Mouse (Mus musculus) hematopoietic multipotent progenitor cell, adult 10-12 weeks (in vitro differentiated cells): ENCODE data around the gene Tmem41a. TPM values are rescaled to one million over a fixed set of nuclear protein-coding genes. Genes with fewer than 3 reads are reported as not detected.

ENCODE experiments used
- polyA plus RNA-seq: library from polyadenylated mRNA; stranded (reverse); fragments of >175 nt; gene quantifications from 2 replicates; pipeline ENCODE4 v1.2.3, GENCODE M21; 2012; ENCODE audit warnings: low replicate concordance

The Tmem41a gene
- polyA plus RNA-seq = 2.3 and 2.5 TPM in 2 replicates

DNA sequence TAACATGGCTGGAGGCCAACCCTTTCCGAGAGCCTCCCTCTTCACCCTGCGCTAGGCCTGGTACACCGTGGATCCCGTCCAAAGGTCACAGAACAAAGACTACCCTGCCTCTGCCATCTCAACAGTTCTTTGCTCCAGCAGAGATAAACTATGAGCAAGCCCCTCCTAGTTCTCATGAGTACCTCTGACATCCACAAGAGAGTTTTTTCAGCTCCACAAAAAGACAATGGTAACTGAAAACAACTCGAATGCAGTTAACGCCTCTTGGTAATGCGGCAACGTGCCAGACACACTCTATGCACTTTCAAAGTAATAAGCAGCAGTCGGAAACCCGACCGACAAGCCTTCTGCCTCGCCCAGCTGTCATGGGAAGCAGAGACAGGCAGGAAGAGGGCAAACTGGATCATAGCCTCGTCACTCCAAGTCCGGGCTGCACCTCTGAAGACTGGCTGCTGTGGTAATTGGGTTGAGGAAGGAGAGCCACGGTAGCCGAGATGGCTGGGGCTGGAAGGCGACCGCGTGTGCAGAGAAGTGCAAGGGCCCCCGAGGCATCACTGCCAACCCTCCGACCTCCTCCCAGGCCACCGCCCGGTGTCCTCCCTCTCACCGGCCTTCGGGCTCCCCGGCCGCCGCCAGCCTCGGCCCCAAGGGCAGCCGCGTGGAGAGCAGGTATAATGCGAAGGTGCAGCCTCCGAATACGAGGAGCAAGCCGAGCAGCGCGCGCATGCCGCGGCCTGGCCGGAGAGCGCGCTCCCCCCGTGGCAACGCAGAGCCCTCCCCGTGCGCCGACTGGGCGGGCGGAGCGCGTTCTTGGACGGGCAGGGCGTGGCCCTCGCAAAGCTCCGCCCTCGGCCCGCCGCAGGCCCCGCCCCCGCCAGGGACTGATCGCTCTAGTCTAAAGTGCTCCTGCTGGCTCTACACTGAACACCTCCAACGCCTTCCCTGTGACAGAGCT, at the start of gene Tmem41a:
Tmem41a (minus strand) TSS at position 792 of the 955 bp plus-strand sequence.

DNA sequence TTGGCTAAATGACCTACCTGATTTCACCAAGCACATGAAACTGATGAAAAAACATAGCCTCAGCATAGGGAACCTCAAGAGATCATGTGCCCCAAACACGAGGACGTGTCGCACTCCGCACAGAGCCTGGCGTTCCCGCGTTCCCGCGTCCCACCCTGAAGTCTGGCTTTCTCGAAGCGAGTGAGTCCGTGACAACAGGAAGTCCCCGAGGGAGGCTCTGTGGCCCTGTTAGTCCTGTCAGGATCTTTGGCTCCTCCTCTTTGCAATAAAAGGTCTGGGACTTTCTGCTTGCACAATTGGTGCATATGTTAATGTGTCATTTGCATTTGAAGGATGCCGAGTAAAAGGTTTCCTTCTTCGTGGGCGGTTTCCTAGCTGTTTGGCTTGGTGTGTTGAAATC, 48.0 kb upstream of the Tmem41a start, which contains the start of gene Liph:
Liph (minus strand) TSS at position 360 of the 400 bp plus-strand sequence.

Other genes starting within 250 kb of the Tmem41a start
- gene Ehhadh, start 159.7 kb downstream of the Tmem41a start, polyA plus RNA-seq = 0.67 and 1.5 TPM in 2 replicates
- gene Map3k13, start 153.2 kb downstream of the Tmem41a start, polyA plus RNA-seq = 0.04 and 0.09 TPM in 2 replicates
- gene Liph, start 48.1 kb upstream of the Tmem41a start, polyA plus RNA-seq = 0.16 TPM in 1 of 2 replicates, not detected in the other
- gene Senp2, start 61.9 kb upstream of the Tmem41a start, polyA plus RNA-seq = 14.6 and 18.6 TPM in 2 replicates
- 0.53 and 0.76 TPM in 2 replicates for gene Igf2bp2, start 215.7 kb upstream of the Tmem41a start, polyA plus RNA-seq